Mouse (Mus musculus): ENCODE measurements around the gene Olfr304. TPM values are rescaled to one million over a fixed set of nuclear protein-coding genes. Genes with fewer than 3 reads are reported as not detected.
"Not testable (repeated sequence)": the region's sequence is repeated elsewhere in the genome, so short reads cannot be mapped to it uniquely, and the experiment has no call there.

Olfr304 gene
- not detected for polyA plus RNA-seq (2017; shearing (Covaris generic))

- ATAC-seq = no peak
Measured at GRCm38 (mm10) chr7:86386558-86386957, at the start of gene Olfr304. Gene Olfr304 (minus strand): TSS chr7:86386658.

- no peak for ATAC-seq
Measured at GRCm38 (mm10) chr7:86403546-86403945, 17.1 kb upstream of the Olfr304 start, which contains the start of gene Olfr301. Gene Olfr301 (plus strand): TSS chr7:86403846.

- no peak for ATAC-seq
Measured at GRCm38 (mm10) chr7:86397689-86398088, 11.2 kb upstream of the Olfr304 start, which contains the start of gene Olfr303. Gene Olfr303 (minus strand): TSS chr7:86397789.

GRCm38 (mm10) chr7:86385769-86386168 lies 689 bp downstream of the Olfr304 start:
- ATAC-seq = no peak

GRCm38 (mm10) chr7:86366828-86367227 lies 19.6 kb downstream of the Olfr304 start, which contains the start of gene Olfr305:
Gene Olfr305 (minus strand): TSS chr7:86366928.
- ATAC-seq = no peak

GRCm38 (mm10) chr7:86346296-86346695 lies 40.2 kb downstream of the Olfr304 start:
- not testable (repeated sequence) for ATAC-seq

- no peak for ATAC-seq
Measured at GRCm38 (mm10) chr7:86344253-86344652, 42.2 kb downstream of the Olfr304 start.

- no peak for ATAC-seq
Measured at GRCm38 (mm10) chr7:86342881-86343565, 43.4 kb downstream of the Olfr304 start.

- ATAC-seq = no peak
Measured at GRCm38 (mm10) chr7:86337486-86337885, 49.0 kb downstream of the Olfr304 start, which contains the start of gene Olfr307. Gene Olfr307 (minus strand): TSS chr7:86337586.

Other genes with a start within 250 kb of the Olfr304 start
- gene Vmn2r75, start 214.9 kb downstream of the Olfr304 start, polyA plus RNA-seq (2017; shearing (Covaris generic)) = not detected
- gene Vmn2r76, start 140.3 kb downstream of the Olfr304 start, polyA plus RNA-seq (2017; shearing (Covaris generic)) = under 1 TPM; 0.03 to 0.04 TPM
- gene Olfr310, start 109.5 kb downstream of the Olfr304 start, polyA plus RNA-seq (2017; shearing (Covaris generic)) = not detected
- not detected for gene Olfr309, start 73.0 kb downstream of the Olfr304 start, polyA plus RNA-seq (2017; shearing (Covaris generic))
- gene Olfr308, start 61.0 kb downstream of the Olfr304 start, polyA plus RNA-seq (2017; shearing (Covaris generic)) = not detected
- under 1 TPM in 1 of 2 experiments, not detected in 1; 0.16 TPM for gene Olfr307, start 49.1 kb downstream of the Olfr304 start, polyA plus RNA-seq (2017; shearing (Covaris generic))
- gene Olfr305, start 19.7 kb downstream of the Olfr304 start, polyA plus RNA-seq (2017; shearing (Covaris generic)) = not detected
- not detected for gene Olfr303, start 11.1 kb upstream of the Olfr304 start, polyA plus RNA-seq (2017; shearing (Covaris generic))
- not detected for gene Olfr301, start 17.2 kb upstream of the Olfr304 start, polyA plus RNA-seq (2017; shearing (Covaris generic))
- not detected for gene Olfr299, start 73.3 kb upstream of the Olfr304 start, polyA plus RNA-seq (2017; shearing (Covaris generic))
- not detected for gene Olfr298, start 105.8 kb upstream of the Olfr304 start, polyA plus RNA-seq (2017; shearing (Covaris generic))
- gene Olfr297, start 133.3 kb upstream of the Olfr304 start, polyA plus RNA-seq (2017; shearing (Covaris generic)) = not detected
- not detected for gene Olfr295, start 197.2 kb upstream of the Olfr304 start, polyA plus RNA-seq (2017; shearing (Covaris generic))
- not detected for gene Olfr294, start 230.0 kb upstream of the Olfr304 start, polyA plus RNA-seq (2017; shearing (Covaris generic))